Mouse (Mus musculus): ENCODE measurements around the gene St3gal3.

DNA sequence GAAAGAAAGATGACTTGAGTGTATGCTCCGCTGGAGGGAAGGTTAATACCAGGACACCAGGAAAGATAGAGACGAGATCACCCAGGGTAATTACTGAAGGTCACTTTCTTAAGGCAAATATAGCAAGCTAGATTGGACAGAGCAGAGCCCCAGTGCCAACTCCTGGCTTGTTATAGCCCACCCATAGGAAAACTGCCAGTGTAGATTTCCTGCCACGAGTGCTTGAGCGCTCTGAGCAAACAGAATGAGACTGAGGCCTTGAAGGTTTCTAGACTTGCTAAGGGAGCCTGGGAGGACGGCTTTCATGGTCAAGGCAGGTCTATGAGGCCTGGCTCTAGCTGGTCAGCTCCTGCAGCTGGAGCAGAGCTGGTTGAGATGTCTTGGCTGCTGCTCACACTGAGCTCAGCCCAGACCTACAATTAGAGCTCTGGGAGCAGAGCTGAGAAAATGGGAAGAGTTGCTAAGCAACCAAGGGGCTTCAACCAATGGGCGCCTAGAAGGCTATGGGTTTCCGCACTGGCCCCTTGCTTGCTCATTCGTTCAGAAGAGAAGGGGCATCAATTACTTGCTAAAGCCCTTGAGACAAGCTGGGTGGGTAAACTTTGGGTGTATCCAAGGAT, 225.8 kb downstream of the St3gal3 start:
- TF ChIP-seq MEF2A (IDR thresholded peaks at IDR 0.05; ENCODE audit: extremely low read depth, insufficient replicate concordance, low read depth, low read length, poor library complexity, severe bottlenecking) (no peak), TCF12 (IDR thresholded peaks at IDR 0.05; ENCODE audit: low read depth, low read length) (no peak), POLR2A (IDR thresholded peaks at IDR 0.05; ENCODE audit: control insufficient read depth in 1 of 2, insufficient read depth in 1 of 2, low read depth in 1 of 2, low read length in 2 of 2, poor library complexity in 1 of 2) (no peak), NELFE (IDR thresholded peaks at IDR 0.05; ENCODE audit: low read depth, low read length) (no peak), CTCF (IDR thresholded peaks at IDR 0.05 in 2 of 3, conservative IDR thresholded peaks at IDR 0.05 in 1 of 3; ENCODE audit: control insufficient read depth in 1 of 3, insufficient read depth in 1 of 3, low read depth in 2 of 3, low read length in 3 of 3, poor library complexity in 1 of 3, severe bottlenecking in 1 of 3) (no peak), MAZ (IDR thresholded peaks at IDR 0.05; ENCODE audit: low read depth, low read length) (no peak)
